Mouse (Mus musculus) central nervous system, embryonic 11.5 days (tissue): Measurements from ENCODE around the gene Smad9. TPM values are rescaled to one million over a fixed set of nuclear protein-coding genes. Genes with fewer than 3 reads are reported as not detected.

ENCODE experiments used
- polyA plus RNA-seq: library from polyadenylated mRNA; depleted of rRNA; stranded (reverse); fragments of >200 nt; gene quantifications from 2 replicates; pipeline ENCODE4 v1.2.3, GENCODE M21; 2012; rRNA removed

Gene Smad9
- polyA plus RNA-seq = 0.60 and 2.2 TPM in 2 replicates

DNA sequence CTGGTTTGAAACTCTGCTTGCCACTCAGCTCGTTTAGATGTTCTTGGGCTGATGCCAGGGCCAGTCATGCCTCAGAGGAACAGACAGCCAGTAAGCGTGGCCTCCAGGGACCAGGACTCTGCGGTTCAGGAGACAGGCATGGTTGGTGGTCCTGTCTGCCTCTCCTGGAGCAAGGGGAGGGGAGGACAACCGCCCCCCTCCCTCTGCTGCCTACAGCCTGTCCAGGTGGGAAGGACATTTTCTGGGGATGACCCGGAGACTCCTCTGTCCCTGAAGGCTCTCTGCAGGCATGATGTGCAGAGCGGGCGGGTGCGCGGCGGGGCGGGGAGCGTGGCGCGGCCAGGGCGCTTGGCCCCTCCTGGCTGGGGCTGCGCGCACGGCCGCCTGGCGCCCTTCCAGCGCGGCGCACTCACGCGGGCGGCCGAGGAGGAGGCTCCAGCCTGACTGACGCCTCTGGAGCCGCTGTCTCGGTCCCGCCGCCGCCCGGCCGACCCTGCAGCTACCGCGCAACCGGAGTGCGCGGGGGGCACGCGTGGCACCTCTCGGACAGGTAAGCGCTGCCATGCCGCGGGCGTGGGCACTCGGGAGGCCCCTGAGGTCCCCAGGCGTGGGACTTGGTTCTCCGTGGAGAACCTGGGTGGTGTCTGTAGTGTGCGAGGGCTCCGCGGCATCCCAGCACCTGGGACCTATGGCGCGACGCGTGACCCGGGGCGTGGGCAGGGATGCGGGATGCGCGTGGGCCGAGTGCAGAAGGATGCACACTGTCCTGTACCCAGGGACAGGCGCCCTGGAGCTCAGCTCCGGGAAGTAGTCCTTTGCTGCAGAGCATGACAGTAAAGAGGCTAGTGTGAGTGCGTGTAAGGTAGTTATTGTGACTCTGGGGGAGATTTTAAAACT lies at the start of gene Smad9:
Gene Smad9, plus strand, starts transcription at position 438 of the 897 bp plus-strand sequence.

DNA sequence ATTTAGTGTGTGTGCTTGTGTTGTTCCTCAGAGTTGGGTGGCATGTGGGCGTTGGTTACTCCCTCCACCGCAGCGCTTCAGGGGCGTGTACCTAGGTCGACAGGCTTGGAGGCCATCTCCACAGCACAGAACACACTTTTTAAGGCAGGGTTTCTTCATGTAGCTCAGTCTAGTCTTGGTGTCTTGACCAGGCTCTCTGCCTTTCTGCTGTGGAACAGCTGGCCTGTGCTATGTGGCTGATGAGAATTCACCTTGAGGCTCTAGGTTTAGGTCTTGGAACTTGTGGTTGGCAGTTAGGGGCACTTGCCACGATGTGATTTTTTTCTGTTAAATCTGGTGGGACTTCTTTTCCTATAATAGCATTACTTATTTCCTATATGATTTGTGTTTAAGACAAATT lies 41.1 kb upstream of the Smad9 start, which contains the start of gene Gm21958:
Gene Gm21958, minus strand, starts transcription at position 101 of the 400 bp plus-strand sequence.

DNA sequence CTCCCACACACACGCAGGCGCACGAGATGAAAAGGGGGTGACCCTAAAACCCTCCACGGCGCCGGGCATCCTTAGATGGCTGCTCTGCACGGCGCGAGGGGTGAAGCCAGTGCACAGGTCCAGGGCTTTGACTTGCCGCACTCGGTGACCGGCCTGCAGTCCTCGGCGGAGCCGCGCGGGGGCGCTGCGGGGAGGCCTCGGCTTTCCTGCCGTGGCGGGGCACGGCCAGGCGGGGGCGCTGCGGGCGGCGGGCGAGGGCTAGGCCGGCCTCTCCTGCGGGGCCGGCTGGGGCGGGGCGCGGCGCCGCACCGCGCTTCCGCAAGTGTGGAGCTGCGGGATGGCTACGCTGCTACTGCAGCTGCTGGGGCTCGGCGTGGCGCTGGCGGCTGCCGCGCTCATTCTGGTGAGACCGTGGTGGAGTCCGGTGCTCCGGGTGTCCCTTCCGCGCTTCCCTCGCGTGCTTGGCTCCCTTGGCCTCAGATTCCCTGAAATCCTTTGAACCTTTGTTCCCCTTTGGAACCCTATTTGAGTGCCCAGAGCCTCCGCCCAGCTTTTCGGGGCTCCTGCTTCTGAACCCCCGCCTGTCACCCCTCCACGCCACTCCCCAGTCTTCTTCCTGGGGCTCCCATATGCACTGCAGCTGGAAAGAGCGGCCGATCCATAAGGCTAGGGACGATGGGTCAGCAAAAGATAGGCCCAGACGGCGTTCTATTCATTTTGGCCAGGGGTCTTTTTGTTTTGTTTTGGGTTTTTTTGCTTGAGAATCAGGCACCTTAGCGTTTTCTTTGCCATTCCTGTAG lies 19.9 kb upstream of the Smad9 start, which contains the start of the genes Exosc8 and Alg5:
Gene Exosc8, minus strand, starts transcription at position 147 of the 800 bp plus-strand sequence.
Gene Alg5, plus strand, starts transcription at position 293 of the 800 bp plus-strand sequence.

DNA sequence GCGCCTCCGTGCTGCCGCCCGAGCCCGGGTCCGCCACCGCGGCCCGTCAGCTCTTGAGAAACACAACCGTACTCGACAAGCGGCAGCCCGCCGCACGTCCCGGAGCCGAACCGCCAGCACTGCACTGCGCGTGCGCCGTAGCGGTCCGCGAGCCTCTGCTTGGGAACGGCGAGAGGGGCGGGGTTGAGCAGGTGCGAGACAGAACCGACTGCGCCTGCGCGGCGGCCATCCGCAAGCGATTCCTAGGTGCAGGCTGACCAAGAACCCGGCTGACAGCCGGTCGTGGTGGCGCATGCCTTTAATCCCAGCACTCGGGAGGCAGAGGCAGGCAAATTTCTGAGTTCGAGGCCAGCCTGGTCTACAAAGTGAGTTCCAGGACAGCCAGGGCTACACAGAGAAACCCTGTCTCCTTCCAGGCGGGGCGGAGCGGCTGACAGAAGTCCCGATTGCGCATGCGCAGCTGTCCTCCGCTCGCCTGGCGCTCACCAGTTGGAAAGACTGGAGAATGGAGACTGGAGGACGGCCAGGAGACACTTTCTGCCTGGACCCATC lies 52.4 kb downstream of the Smad9 start, which contains the start of gene Rfxap:
Gene Rfxap, minus strand, starts transcription at position 126 of the 552 bp plus-strand sequence.

Other genes starting within 250 kb of the Smad9 start
- gene Supt20, start 62.8 kb upstream of the Smad9 start, polyA plus RNA-seq = 71.1 and 122 TPM in 2 replicates
- gene Gm21958, start 41.2 kb upstream of the Smad9 start, polyA plus RNA-seq = not detected in 2 replicates
- 161 and 178 TPM in 2 replicates for gene Exosc8, start 20.2 kb upstream of the Smad9 start, polyA plus RNA-seq
- gene Alg5, start 20.0 kb upstream of the Smad9 start, polyA plus RNA-seq = 27.1 and 36.2 TPM in 2 replicates
- gene Rfxap, start 52.2 kb downstream of the Smad9 start, polyA plus RNA-seq = 49.3 and 64.2 TPM in 2 replicates
- gene Sertm1, start 160.3 kb downstream of the Smad9 start, polyA plus RNA-seq = 1.8 and 2.0 TPM in 2 replicates